Mouse (Mus musculus): Measurements from ENCODE around the gene Ogg1. TPM values are rescaled to one million over a fixed set of nuclear protein-coding genes. Genes with fewer than 3 reads are reported as not detected.

Ogg1 gene
- polyA plus RNA-seq, 1 experiment, result 30.5 TPM

- DNase-seq (ENCODE audit: low read depth), result no peak
These were observed 43.6 kb downstream of the Ogg1 start for GRCm38 (mm10) chr6:113370194-113370929.

GRCm38 (mm10) chr6:113373491-113373890 is 46.7 kb downstream of the Ogg1 start:
- DNase-seq (ENCODE audit: low read depth), result no peak

GRCm38 (mm10) chr6:113377172-113377495 is 50.4 kb downstream of the Ogg1 start:
- DNase-seq (ENCODE audit: low read depth), result no peak

- peak; percentile 78 for DNase-seq (ENCODE audit: low read depth)
These were observed 51.0 kb downstream of the Ogg1 start, which contains the start of the genes Tada3 and Arpc4 for GRCm38 (mm10) chr6:113377496-113378385. Gene Tada3, minus strand, starts transcription at chr6:113377883. Gene Arpc4, plus strand, starts transcription at chr6:113378115.

- DNase-seq (ENCODE audit: low read depth), result no peak
These were observed 52.5 kb downstream of the Ogg1 start for GRCm38 (mm10) chr6:113379246-113379645.

- DNase-seq (ENCODE audit: low read depth), result no peak
These were observed 53.7 kb downstream of the Ogg1 start for GRCm38 (mm10) chr6:113380480-113380879.

- no peak for DNase-seq (ENCODE audit: low read depth)
These were observed 57.7 kb downstream of the Ogg1 start for GRCm38 (mm10) chr6:113384351-113384927.

Other genes starting within 250 kb of the Ogg1 start
- 35.3 and 39.0 TPM in 2 replicates for gene Setd5, start 249.6 kb upstream of the Ogg1 start, polyA plus RNA-seq (2012; rRNA removed)
- gene Lhfpl4, start 131.6 kb upstream of the Ogg1 start, polyA plus RNA-seq (2012; rRNA removed), result 0.30 and 0.44 TPM in 2 replicates
- 32.3 and 37.2 TPM in 2 replicates for gene Mtmr14, start 89.1 kb upstream of the Ogg1 start, polyA plus RNA-seq (2012; rRNA removed)
- gene Cpne9, start 44.7 kb upstream of the Ogg1 start, polyA plus RNA-seq (2012; rRNA removed), result not detected in 2 replicates
- 21.7 and 23.2 TPM in 2 replicates for gene Brpf1, start 19.8 kb upstream of the Ogg1 start, polyA plus RNA-seq (2012; rRNA removed)
- 64.1 and 80.0 TPM in 2 replicates for gene Camk1, start 17.0 kb downstream of the Ogg1 start, polyA plus RNA-seq (2012; rRNA removed)
- 25.7 and 29.9 TPM in 2 replicates for gene Tada3, start 50.9 kb downstream of the Ogg1 start, polyA plus RNA-seq (2012; rRNA removed)
- 67.1 and 83.2 TPM in 2 replicates for gene Arpc4, start 51.1 kb downstream of the Ogg1 start, polyA plus RNA-seq (2012; rRNA removed)
- 11.0 and 11.8 TPM in 2 replicates for gene Ttll3, start 62.3 kb downstream of the Ogg1 start, polyA plus RNA-seq (2012; rRNA removed)
- gene Rpusd3, start 92.4 kb downstream of the Ogg1 start, polyA plus RNA-seq (2012; rRNA removed), result 81.4 and 99.3 TPM in 2 replicates
- gene Cidec, start 108.8 kb downstream of the Ogg1 start, polyA plus RNA-seq (2012; rRNA removed), result 1,279 and 2,693 TPM in 2 replicates
- 85.6 and 92.9 TPM in 2 replicates for gene Jagn1, start 115.6 kb downstream of the Ogg1 start, polyA plus RNA-seq (2012; rRNA removed)
- 18.2 and 18.9 TPM in 2 replicates for gene Il17re, start 131.5 kb downstream of the Ogg1 start, polyA plus RNA-seq (2012; rRNA removed)
- gene Il17rc, start 144.5 kb downstream of the Ogg1 start, polyA plus RNA-seq (2012; rRNA removed), result 43.9 and 50.2 TPM in 2 replicates
- gene Creld1, start 156.3 kb downstream of the Ogg1 start, polyA plus RNA-seq (2012; rRNA removed), result 34.7 and 37.4 TPM in 2 replicates
- gene Prrt3, start 175.0 kb downstream of the Ogg1 start, polyA plus RNA-seq (2012; rRNA removed), result 0.09 TPM in 1 of 2 replicates, not detected in the other
- 61.9 and 71.6 TPM in 2 replicates for gene Emc3, start 204.7 kb downstream of the Ogg1 start, polyA plus RNA-seq (2012; rRNA removed)
- 1.0 and 1.2 TPM in 2 replicates for gene Fancd2, start 204.7 kb downstream of the Ogg1 start, polyA plus RNA-seq (2012; rRNA removed)